Mouse (Mus musculus) liver, embryonic 14.5 days (tissue): ENCODE results near the gene Phf19.

ENCODE experiments used
- CTCF ChIP-seq: IDR thresholded peaks from 2 replicates; pipeline ENCODE4 v1.5.1; 2016; ENCODE audit warnings: antibody characterized with exemption, low read depth, control low read depth
- EP300 ChIP-seq: IDR thresholded peaks from 2 replicates; pipeline ENCODE4 v1.6.1; 2016; ENCODE audit warnings: antibody characterized with exemption, low read depth

- TF ChIP-seq CTCF (no peak), EP300 (no peak)
These were observed 49.6 kb upstream of the Phf19 start for GRCm38 (mm10) chr2:34963371-34963956.
